Comparison of ENCODE assay signal across 22 mouse cellular contexts in genomic region chr10:21974801-21975200, GRCm38 (mm10).
DNase-seq lines count a peak whose midpoint lies in the region; TF ChIP-seq lines count a peak whose summit lies in the region.
"Had no signal": no experiment of that assay in that cellular context is flagged by ENCODE, and none has a peak within 500 bp of the region (broad histone marks: within the 10 kb centered on the region; RNA-seq: fewer than 3 reads in every experiment).

No protein-coding gene starts in this region.

- no peaks in the 10 kb centered on the region for H3K27me3 ChIP-seq in spleen, adult 2 months (ENCODE audit: control insufficient read depth, insufficient read depth, low read length)
- H3K27me3 ChIP-seq: CH12.LX; forebrain, embryonic 13.5 days; heart, embryonic 13.5 days; hindbrain, embryonic 12.5 days; hindbrain, embryonic 15.5 days had no signal

- no peak for TF ChIP-seq POLR2A in spleen, adult 2 months (IDR thresholded peaks at IDR 0.05; ENCODE audit: low read depth, low read length)

- DNase-seq in adrenal gland, adult 2 months, result peak; percentile 67
- DNase-seq in adrenal gland, adult 8-10 months, result no peak
- DNase-seq in gastrocnemius, adult 18-20 months (ENCODE audit: low spot score), result peak; percentile 19
- DNase-seq in gastrocnemius, postnatal 14 days, result no peak
- no peak for DNase-seq in spleen, adult 2 months (ENCODE audit: low read depth in 1 of 2, low spot score in 2 of 2)
- no peak for DNase-seq in spleen, postnatal 10 days (ENCODE audit: low spot score in 2 of 2)
- DNase-seq: cerebellum, adult 18-20 months; cerebellum, adult 9-10 months; cerebellum, postnatal 14 days; gastrocnemius, adult 2 months; gastrocnemius, postnatal 25 days; heart, adult 18-20 months; heart, postnatal 14 days; kidney, adult 2 months had no signal

- no peak overlapping the region for H3K4me3 ChIP-seq in spleen, adult 2 months (ENCODE audit: extremely low read depth, insufficient read depth, insufficient read length)
- H3K4me3 ChIP-seq: forebrain, embryonic 10.5 days; forebrain, embryonic 13.5 days; gastrocnemius, adult 2 months; heart, embryonic 10.5 days; heart, embryonic 13.5 days; hindbrain, embryonic 12.5 days; hindbrain, embryonic 15.5 days had no signal

- no peak for TF ChIP-seq CTCF in spleen, adult 2 months (IDR thresholded peaks at IDR 0.05; ENCODE audit: extremely low read depth, insufficient read depth, insufficient read length, insufficient replicate concordance)

- H3K36me3 ChIP-seq in spleen, adult 2 months (ENCODE audit: control insufficient read depth, insufficient read depth, low read length), result no peaks in the 10 kb centered on the region
- H3K36me3 ChIP-seq: forebrain, embryonic 10.5 days; G1E; heart, embryonic 10.5 days; heart, embryonic 13.5 days; hindbrain, embryonic 12.5 days; hindbrain, embryonic 15.5 days had no signal

- 93% methylated on average over 3 of the region's 3 CpGs for WGBS in spleen, adult 2 months

- intact Hi-C loops in gastrocnemius, postnatal 14 days (cut with DNase I; ENCODE audit: low total_unique reads), result loop anchor here (10.0 kb wide), 1 partner anchor 220 kb away; no protein-coding TSS in a partner anchor

- H3K4me1 ChIP-seq in spleen, adult 2 months (ENCODE audit: control insufficient read depth, insufficient read depth, insufficient read length), result peaks cover 13% of the 10 kb centered on the region
- H3K4me1 ChIP-seq: forebrain, embryonic 13.5 days; hindbrain, embryonic 12.5 days; hindbrain, embryonic 15.5 days had no signal

- H3K27ac ChIP-seq in spleen, adult 2 months (ENCODE audit: insufficient read depth, low read length), result peak overlapping the region; percentile 35; the same call in 1 of the 2 replicates
- H3K27ac ChIP-seq: forebrain, embryonic 10.5 days; forebrain, embryonic 13.5 days; gastrocnemius, adult 2 months; heart, embryonic 10.5 days; heart, embryonic 13.5 days; hindbrain, embryonic 12.5 days; hindbrain, embryonic 15.5 days had no signal

Comparison
In these comparisons a context has a peak if more than half of its experiments do, and no peak if none do; other contexts are left out.
1. DNase-seq: peak in adrenal gland, adult 2 months (single experiment) and gastrocnemius, adult 18-20 months (single experiment); none in adrenal gland, adult 8-10 months (single experiment), gastrocnemius, postnatal 14 days (single experiment), spleen, adult 2 months (0 of 2) and spleen, postnatal 10 days (0 of 2).